Mouse (Mus musculus) right cerebral cortex, postnatal 14 days (tissue): ENCODE measurements at regions not wholly inside any gene's neighbourhood (a gene's known extent, or its start where the extent isn't known, plus 50 kb on each side); places are given as distances from the start of the nearest gene placed in this dataset.

ENCODE experiments used
- DNase-seq: peaks from one replicate; pipeline ENCODE4 v3.0.0; 2022

DNA sequence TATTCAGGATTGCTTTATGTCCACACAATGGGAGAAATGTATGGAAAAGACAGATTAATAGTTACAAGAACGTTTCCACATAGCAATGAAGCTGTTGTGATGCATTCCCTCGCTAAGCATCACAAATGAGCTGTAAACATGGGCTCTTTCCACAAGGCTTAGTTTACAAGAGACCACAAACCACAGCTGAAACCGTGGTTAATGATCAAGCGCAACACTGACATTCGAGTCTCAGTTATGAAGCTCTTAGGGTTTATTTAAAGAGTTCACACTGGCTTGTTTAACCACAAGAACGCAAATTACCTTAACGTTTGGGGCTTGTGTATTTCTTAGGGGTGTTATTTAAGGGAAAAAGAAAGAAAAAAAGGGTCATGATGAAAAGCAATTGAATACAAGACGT lies 727.3 kb upstream of the Frg1 start:
- no peak for DNase-seq

- DNase-seq: no peak
These were observed 690.7 kb upstream of the Frg1 start for GRCm38 (mm10) chr8:42107582-42107981.

DNA sequence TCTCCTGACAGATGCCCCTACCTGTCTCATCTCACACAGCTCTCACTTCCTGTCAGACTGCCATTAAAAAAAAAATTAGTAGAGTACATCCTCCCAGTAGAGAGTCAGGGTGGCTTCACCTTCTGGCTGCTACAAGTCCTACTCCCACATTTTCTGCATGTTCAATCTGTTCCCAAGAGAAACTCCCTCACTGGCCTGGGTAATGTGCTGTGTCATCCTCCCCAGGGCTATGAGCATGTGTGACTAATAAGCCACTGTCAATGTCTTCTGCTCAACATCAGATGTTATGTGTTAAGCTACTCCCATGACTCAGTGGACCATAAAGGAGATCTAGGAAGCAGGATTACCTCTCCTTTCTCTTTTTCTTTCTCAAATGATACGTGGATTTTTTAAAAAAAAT lies 652.4 kb upstream of the Frg1 start:
- DNase-seq: no peak

DNA sequence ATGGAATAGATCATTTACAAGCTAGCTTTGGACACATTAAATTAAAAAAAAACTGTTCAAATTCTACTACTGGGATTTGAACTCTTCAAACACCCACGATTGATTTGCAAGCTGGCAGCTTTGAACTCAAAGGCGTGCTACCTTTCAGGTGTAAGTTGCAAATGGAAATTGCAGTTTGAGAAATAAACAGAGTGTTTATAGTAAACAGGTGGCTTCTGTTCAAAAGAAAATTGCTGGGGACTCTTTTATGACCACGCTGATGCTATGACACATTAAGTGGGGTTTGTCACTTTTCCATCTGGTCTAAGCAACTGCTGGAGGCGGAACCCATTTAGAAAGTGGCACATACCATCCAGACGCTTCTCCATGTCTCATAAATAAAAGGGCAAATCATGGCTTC lies 626.7 kb upstream of the Frg1 start:
- DNase-seq: no peak

DNA sequence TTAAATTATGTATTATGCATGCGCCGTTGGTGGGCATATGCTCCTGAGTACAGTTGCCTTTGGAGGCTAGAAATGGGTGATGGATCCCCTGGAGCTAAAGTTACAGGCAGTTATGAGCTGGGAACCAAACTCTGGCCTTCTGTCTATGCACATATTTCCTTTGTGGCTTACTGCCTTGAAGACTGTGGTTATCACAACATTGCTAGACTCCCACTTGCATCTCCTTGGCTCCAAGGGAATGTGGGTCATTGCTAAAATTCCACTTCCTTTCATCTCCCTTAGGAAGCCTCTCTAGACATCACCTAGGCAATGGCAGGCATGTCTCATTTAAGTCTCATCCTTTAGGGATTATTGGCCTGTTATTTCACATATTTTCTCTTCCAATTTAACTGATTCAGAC lies 622.4 kb upstream of the Frg1 start:
- no peak for DNase-seq

GRCm38 (mm10) chr8:42026934-42027333 lies 610.1 kb upstream of the Frg1 start:
- DNase-seq: no peak

DNA sequence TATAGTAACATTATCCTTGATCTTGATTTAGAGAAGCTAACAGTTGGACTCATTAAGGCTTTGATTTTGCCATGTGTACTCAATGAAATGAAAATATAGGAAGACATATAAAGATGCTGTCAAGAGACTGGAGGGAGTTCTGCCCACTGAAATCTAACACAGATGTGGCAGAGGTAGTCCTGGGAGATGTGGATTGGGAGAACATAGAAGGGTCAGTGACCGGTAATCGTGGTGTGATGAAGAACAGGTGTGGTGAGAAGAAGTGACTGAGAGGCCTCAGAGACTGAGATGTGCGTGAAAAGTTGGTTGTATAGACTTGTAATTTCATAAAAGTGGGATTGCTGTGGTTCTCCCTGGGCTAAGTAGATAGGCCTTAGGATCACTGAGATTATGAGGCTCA lies 600.9 kb upstream of the Frg1 start:
- DNase-seq: no peak

DNA sequence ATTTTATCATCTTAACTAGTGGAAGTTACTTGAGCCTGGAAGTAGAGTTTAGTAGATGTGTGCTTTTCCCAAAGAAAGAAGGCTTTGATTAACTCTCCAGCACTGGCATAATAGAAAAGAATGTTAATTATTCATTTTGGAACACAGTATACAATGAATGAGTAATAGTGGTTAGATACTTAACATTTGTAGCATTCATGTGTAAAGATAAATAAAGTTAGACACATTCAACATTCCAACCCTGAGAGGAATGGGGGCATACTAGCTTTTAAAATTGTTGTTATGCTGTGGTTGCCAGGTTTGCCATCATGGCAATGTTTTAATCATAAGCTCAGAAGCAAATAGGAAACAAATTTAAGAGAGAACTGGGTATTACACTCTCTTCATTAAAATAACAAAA lies 586.3 kb upstream of the Frg1 start:
- DNase-seq: no peak

- DNase-seq: no peak
These were observed 572.2 kb upstream of the Frg1 start for GRCm38 (mm10) chr8:41989040-41989501.

GRCm38 (mm10) chr8:41988216-41988615 lies 571.3 kb upstream of the Frg1 start:
- no peak for DNase-seq

- no peak for DNase-seq
These were observed 570.5 kb upstream of the Frg1 start for GRCm38 (mm10) chr8:41987417-41987816.

GRCm38 (mm10) chr8:41972416-41972815 lies 555.5 kb upstream of the Frg1 start:
- DNase-seq: no peak

DNA sequence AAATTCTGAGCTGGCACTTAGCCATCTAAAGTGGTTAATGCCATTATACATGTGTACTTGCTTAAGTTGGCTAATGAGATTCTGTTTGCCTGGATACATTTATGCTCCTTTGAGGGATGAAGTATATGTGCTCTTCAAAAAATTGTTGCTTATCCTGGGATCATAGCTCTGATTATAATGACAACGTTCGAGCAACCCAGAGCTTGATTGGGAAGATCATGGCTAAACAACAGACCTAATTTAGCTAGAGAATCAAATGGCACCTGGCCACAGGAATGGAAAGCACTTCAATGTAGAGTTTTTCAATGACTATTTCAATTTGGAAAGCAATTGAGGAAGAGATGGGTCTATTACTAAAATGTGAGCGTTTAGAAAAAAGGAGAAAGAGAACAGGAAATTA lies 553.7 kb upstream of the Frg1 start:
- DNase-seq: no peak

- no peak for DNase-seq
These were observed 552.5 kb upstream of the Frg1 start for GRCm38 (mm10) chr8:41969408-41969807.

DNA sequence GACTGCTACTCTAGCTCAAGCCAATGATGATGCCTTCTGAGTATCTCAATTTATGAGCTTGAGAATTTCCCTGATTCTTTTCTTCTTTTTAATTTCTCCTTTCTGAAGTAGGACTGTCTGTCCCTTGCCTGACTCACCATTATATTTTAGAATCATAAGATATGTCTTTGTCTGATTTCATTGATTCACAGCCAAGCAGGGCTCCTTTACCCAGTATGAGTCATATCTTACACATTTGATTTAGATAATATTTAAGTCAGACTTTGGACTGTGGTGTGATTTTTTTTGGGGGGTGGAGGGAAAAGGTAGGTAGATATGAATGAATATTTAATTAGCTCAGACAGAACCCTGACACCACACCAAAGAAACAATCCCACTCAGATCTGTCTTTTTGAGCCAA lies 547.2 kb upstream of the Frg1 start:
- DNase-seq: no peak

- no peak for DNase-seq
These were observed 540.0 kb upstream of the Frg1 start for GRCm38 (mm10) chr8:41956878-41957277.

GRCm38 (mm10) chr8:41950736-41951135 lies 533.9 kb upstream of the Frg1 start:
- DNase-seq: no peak

- DNase-seq: no peak
These were observed 522.4 kb upstream of the Frg1 start for GRCm38 (mm10) chr8:41939298-41939697.

GRCm38 (mm10) chr8:41921106-41921505 lies 504.2 kb upstream of the Frg1 start:
- no peak for DNase-seq

DNA sequence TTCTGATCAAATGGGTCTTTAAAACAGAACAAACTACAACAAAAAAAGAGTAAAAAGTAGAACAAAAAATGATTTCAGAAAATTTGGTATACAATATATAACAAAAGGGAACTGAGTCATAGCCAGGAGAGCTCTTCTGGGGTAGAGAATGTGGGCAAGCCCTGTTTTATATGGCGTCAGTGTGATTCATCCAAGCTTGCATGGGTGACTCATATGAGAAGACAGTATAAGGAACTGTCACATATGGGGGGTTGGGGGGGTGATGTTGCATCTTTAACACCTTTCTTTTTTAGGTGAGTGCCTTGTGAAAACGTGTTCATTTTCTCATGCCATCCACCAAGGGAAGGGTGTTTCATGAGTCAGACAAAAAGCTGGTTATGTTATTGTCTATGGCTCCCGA lies 503.7 kb upstream of the Frg1 start:
- no peak for DNase-seq

DNA sequence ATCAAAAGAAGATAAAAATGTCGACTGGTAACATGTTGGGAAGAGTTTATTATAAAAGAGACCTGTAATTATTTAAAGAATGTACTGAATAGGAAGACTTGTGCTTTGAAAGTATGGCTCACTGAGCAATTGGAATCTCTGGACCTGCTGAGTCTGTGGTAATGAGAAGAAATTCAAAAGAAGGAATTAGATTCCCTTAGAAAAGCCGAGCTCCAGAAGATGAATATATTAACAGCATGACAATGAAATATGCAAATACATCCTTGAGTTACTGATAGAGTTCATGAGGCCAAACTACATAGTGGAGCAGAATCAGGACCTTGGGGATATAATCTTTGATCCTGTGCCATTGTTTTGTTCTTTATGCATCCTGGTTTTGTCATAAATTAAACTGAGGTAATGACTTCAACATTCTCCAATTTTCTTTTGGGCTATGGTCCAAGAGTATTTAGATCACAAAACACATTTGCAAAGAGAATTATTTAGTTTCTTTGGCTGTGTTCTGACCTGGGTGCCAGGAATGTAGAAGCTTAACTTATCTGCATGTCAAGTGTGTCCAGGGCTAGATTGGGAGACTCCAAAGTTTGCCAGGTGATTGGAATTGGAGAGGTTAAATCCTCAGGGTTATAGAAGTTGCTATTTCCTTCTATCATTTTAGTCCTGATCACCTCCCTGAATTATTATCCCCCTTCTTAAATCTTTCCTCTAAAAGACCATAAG lies 461.3 kb upstream of the Frg1 start:
- DNase-seq: no peak

DNA sequence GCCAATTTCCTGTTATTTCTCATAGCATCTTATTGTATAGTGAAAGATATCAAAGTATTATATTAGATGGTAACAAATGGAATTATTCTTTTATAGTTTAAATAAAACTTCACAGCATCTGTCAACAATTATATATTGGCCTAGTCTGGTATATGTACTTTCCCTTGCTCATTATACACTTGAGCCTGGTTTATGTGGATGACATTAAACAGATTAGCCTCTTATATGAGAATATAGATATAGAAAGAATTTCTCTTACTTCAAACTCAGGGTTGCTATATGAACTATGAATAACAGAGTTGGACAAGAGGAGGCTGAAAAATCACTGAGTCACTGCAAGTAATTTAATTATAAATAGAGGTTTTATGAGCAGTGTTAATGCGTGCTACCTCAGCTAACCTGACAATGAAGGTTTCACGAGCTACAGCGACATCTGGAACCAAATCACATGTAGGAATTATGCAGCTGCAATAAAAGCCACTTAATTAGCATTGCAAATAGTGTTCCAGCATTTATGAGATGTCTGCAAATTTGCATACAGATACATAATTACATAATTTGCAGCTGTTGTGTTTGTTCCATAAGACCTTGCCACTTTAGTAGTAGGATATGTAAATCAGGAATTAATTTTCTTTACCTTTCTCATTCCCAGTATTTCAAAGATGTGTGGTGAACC lies 452.9 kb upstream of the Frg1 start:
- no peak for DNase-seq

DNA sequence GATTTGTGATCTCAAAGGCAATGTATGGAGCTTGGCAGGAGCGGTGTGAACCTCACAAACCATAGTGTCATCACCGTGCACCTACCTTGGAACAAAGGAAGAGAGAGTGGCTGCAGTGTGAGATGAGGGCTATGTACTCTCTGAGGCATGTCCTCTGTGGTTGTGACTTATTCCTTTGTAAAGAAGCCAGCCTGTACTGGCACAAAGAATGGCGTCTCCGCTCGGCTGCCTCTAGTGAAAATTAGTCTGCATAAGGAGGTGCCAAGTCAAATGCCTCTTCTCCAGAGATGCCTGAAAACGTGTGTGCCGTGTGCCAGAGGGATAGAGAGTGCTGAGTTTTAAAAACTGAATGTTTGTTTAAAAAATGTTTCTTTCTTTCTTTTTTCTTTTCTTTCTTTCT lies 444.0 kb upstream of the Frg1 start:
- DNase-seq: peak; percentile 3

GRCm38 (mm10) chr8:41831713-41832112 lies 414.8 kb upstream of the Frg1 start:
- DNase-seq: no peak

GRCm38 (mm10) chr8:41830407-41830806 lies 413.5 kb upstream of the Frg1 start:
- DNase-seq: no peak
